Mouse (Mus musculus) lung, postnatal 0 days (tissue): ENCODE results near the gene Lsm14a. TPM values are rescaled to one million over a fixed set of nuclear protein-coding genes. Genes with fewer than 3 reads are reported as not detected.

ENCODE experiments used
- ATAC-seq: fragments of 200-750 bp; cut with Nextera tagmentation; 2 replicates; pipeline ENCODE4 v1.8.0; 2017; ENCODE audit warnings: moderate library complexity
- DNase-seq: peaks from one replicate; pipeline ENCODE4 v3.0.0-alpha.2; 2016; ENCODE audit warnings: low spot score
- H3K27ac ChIP-seq: fragments of 300-500 bp; sonication (generic); 2 replicates; pipeline ENCODE4 v1.5.1; 2014; ENCODE audit warnings: antibody characterized with exemption, mild to moderate bottlenecking, low read length, mixed read lengths
- H3K27me3 ChIP-seq: fragments of 300-500 bp; sonication (generic); replicated peaks from 2 replicates; pipeline ENCODE4 v1.6.1; 2014; ENCODE audit warnings: low read length, mixed read lengths; ENCODE audit not compliant: insufficient read depth
- H3K36me3 ChIP-seq: fragments of 300-500 bp; sonication (generic); 2 replicates; pipeline ENCODE4 v1.6.1; 2014; ENCODE audit warnings: low read length, mixed read lengths; ENCODE audit not compliant: insufficient read depth
- H3K4me1 ChIP-seq: fragments of 300-500 bp; sonication (generic); 2 replicates; pipeline ENCODE4 v1.6.1; 2014; ENCODE audit warnings: antibody characterized with exemption, low read depth, low read length, mixed read lengths; ENCODE audit not compliant: insufficient read depth
- H3K4me2 ChIP-seq: fragments of 300-500 bp; sonication (generic); replicated peaks from 2 replicates; pipeline ENCODE4 v1.6.1; 2014; ENCODE audit warnings: low read depth, mild to moderate bottlenecking, low read length, moderate library complexity, mixed read lengths
- H3K4me3 ChIP-seq: fragments of 300-500 bp; sonication (generic); 2 replicates; pipeline ENCODE4 v1.5.1; 2014; ENCODE audit warnings: low read depth, low read length
- H3K9ac ChIP-seq: fragments of 300-500 bp; sonication (generic); replicated peaks from 2 replicates; pipeline ENCODE4 v1.6.1; 2014; ENCODE audit warnings: low read depth, mild to moderate bottlenecking
- H3K9me3 ChIP-seq: fragments of 300-500 bp; sonication (generic); 2 replicates; pipeline ENCODE4 v1.6.1; 2016; ENCODE audit warnings: low read length, mixed read lengths
- CTCF ChIP-seq: IDR thresholded peaks from 2 replicates; pipeline ENCODE4 v1.5.1; 2016; ENCODE audit warnings: antibody characterized with exemption, mild to moderate bottlenecking
- EP300 ChIP-seq: IDR thresholded peaks from 2 replicates; pipeline ENCODE4 v1.6.1; 2016; ENCODE audit warnings: antibody characterized with exemption, mild to moderate bottlenecking, control low read depth
- WGBS: fragments of 180-500 bp; shearing (Covaris S2); extraction: QIAGEN DNeasy Blood & Tissue Kit; methylation state at CpG from one replicate; pipeline ENCODE4 v1.1.7; 2014; 5-methylcytosine and 5-hydroxymethylcytosine counted together
- polyA plus RNA-seq: library from polyadenylated mRNA; unstranded; fragments of >200 nt; fragmentation: Nextera tagmentation; extraction: Ambion mirVana; gene quantifications from 2 replicates; pipeline ENCODE4 v1.2.1, GENCODE M21; 2015

Gene Lsm14a
- polyA plus RNA-seq, 1 experiment from 2014 or later: 76.1 TPM

GRCm38 (mm10) chr7:34390834-34391155, 2.3 kb downstream of the Lsm14a start:
- peaks cover 10% of the 10 kb centered on the region; the same call in 1 of the 2 replicates for H3K4me1 ChIP-seq
- DNase-seq: peak; percentile 93

GRCm38 (mm10) chr7:34390111-34390833, 2.8 kb downstream of the Lsm14a start:
- Histone ChIP-seq H3K27ac (peak overlapping the region; percentile 99), H3K9ac (peak overlapping the region; percentile 96), H3K4me2 (peak overlapping the region; percentile 71), H3K4me3 (peak overlapping the region; percentile 96), H3K4me1 (peaks cover 10% of the 10 kb centered on the region; the same call in 1 of the 2 replicates), H3K36me3 (no peaks in the 10 kb centered on the region), H3K9me3 (no peaks in the 10 kb centered on the region), H3K27me3 (no peaks in the 10 kb centered on the region)
- 3% methylated on average over 18 of the region's 18 CpGs for whole genome bisulfite sequencing
- TF ChIP-seq EP300 (no peak), CTCF (no peak)
- DNase-seq (peak; percentile 43), ATAC-seq (no peak; the same call in 1 of the 2 replicates)

More at GRCm38 (mm10) chr7:34390834-34391155, 2.3 kb downstream of the Lsm14a start:
- H3K27ac ChIP-seq: peak overlapping the region; percentile 99
- H3K4me2 ChIP-seq: peak overlapping the region; percentile 71
- no peaks in the 10 kb centered on the region for H3K27me3 ChIP-seq
- no peak overlapping the region for H3K9ac ChIP-seq
- WGBS: 21% methylated on average over 7 of the region's 7 CpGs
- no peak overlapping the region for H3K4me3 ChIP-seq
- peak; percentile 50 for ATAC-seq
- TF ChIP-seq CTCF: no peak
- TF ChIP-seq EP300: peak; percentile 74
- no peaks in the 10 kb centered on the region for H3K36me3 ChIP-seq
- H3K9me3 ChIP-seq: no peaks in the 10 kb centered on the region

GRCm38 (mm10) chr7:34389277-34390085, 3.6 kb downstream of the Lsm14a start:
- H3K36me3 ChIP-seq: no peaks in the 10 kb centered on the region
- peak; percentile 97 for DNase-seq
- under 1% methylated on average over 40 of the region's 100 CpGs for WGBS
- H3K9ac ChIP-seq: peak overlapping the region; percentile 96
- H3K27me3 ChIP-seq: no peaks in the 10 kb centered on the region
- H3K4me2 ChIP-seq: peak overlapping the region; percentile 71
- H3K4me1 ChIP-seq: peaks cover 10% of the 10 kb centered on the region; the same call in 1 of the 2 replicates
- H3K9me3 ChIP-seq: no peaks in the 10 kb centered on the region
- peak; percentile 94 for ATAC-seq
- peak overlapping the region; percentile 99 for H3K27ac ChIP-seq
- TF ChIP-seq EP300 (0 out of 2 replicates have a peak, but pooled peaks have one; percentile 10), CTCF (no peak)
- H3K4me3 ChIP-seq: peak overlapping the region; percentile 96

GRCm38 (mm10) chr7:34388445-34389276, 4.5 kb downstream of the Lsm14a start:
- Histone ChIP-seq H3K4me3 (peak overlapping the region; percentile 96), H3K27ac (peak overlapping the region; percentile 99), H3K4me2 (peak overlapping the region; percentile 71), H3K27me3 (no peaks in the 10 kb centered on the region), H3K9ac (peak overlapping the region; percentile 96), H3K36me3 (no peaks in the 10 kb centered on the region), H3K4me1 (peaks cover 10% of the 10 kb centered on the region; the same call in 1 of the 2 replicates), H3K9me3 (no peaks in the 10 kb centered on the region)
- under 1% methylated on average over 58 of the region's 64 CpGs for WGBS
- ATAC-seq (peak; percentile 53), DNase-seq (peak; percentile 82)
- TF ChIP-seq CTCF (no peak), EP300 (no peak)

- peak; percentile 18 for DNase-seq
- no peak for ATAC-seq
- H3K4me1 ChIP-seq: peaks cover 10% of the 10 kb centered on the region; the same call in 1 of the 2 replicates
- H3K27me3 ChIP-seq: no peaks in the 10 kb centered on the region
- H3K4me3 ChIP-seq: peak overlapping the region; percentile 96
- no peaks in the 10 kb centered on the region for H3K36me3 ChIP-seq
- under 1% methylated on average over 5 of the region's 5 CpGs for WGBS
- peak overlapping the region; percentile 71 for H3K4me2 ChIP-seq
- TF ChIP-seq CTCF (no peak), EP300 (no peak)
- H3K27ac ChIP-seq: peak overlapping the region; percentile 99
- H3K9me3 ChIP-seq: no peaks in the 10 kb centered on the region
- H3K9ac ChIP-seq: peak overlapping the region; percentile 96
These were observed 5.2 kb downstream of the Lsm14a start for GRCm38 (mm10) chr7:34387784-34388444.
